Mouse (Mus musculus) lung, postnatal 0 days (tissue): ENCODE data around the gene Dscam.

ENCODE experiments used
- CTCF ChIP-seq: IDR thresholded peaks from 2 replicates; pipeline ENCODE4 v1.5.1; 2016; ENCODE audit warnings: antibody characterized with exemption, mild to moderate bottlenecking
- EP300 ChIP-seq: IDR thresholded peaks from 2 replicates; pipeline ENCODE4 v1.6.1; 2016; ENCODE audit warnings: antibody characterized with exemption, mild to moderate bottlenecking, control low read depth

GRCm38 (mm10) chr16:96845475-96846098 is 325.0 kb downstream of the Dscam start:
- TF ChIP-seq CTCF (no peak), EP300 (no peak)
